Mouse (Mus musculus): ENCODE results near the gene Tlr13. TPM values are rescaled to one million over a fixed set of nuclear protein-coding genes. Genes with fewer than 3 reads are reported as not detected.

The Tlr13 gene
- polyA plus RNA-seq (2012; fragmentation: generic; extraction: Trizol), result under 1 TPM in 1 of 2 experiments, not detected in 1; 0.02 TPM

DNA sequence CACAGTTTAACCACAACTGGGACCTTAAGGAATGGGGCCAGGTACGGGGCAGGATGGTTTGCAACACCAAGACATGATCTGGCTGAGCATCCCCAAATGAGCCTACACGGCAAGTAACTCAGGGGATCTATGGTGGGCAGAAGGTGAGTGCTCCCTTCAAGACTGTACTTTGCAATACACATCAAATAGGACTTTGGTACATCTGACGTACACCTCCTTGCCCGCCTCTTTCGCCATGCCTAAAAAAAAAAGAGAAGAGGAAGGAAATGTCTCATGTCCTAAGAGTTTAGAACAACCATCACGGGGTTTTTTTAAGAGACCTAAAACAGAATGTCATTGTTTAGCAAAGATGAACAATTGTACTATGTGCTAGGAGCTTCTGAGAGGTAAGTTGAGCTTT, at the start of gene Tlr13:
TSS of gene Tlr13 (plus strand) at position 269 of the 400 bp plus-strand sequence.

DNA sequence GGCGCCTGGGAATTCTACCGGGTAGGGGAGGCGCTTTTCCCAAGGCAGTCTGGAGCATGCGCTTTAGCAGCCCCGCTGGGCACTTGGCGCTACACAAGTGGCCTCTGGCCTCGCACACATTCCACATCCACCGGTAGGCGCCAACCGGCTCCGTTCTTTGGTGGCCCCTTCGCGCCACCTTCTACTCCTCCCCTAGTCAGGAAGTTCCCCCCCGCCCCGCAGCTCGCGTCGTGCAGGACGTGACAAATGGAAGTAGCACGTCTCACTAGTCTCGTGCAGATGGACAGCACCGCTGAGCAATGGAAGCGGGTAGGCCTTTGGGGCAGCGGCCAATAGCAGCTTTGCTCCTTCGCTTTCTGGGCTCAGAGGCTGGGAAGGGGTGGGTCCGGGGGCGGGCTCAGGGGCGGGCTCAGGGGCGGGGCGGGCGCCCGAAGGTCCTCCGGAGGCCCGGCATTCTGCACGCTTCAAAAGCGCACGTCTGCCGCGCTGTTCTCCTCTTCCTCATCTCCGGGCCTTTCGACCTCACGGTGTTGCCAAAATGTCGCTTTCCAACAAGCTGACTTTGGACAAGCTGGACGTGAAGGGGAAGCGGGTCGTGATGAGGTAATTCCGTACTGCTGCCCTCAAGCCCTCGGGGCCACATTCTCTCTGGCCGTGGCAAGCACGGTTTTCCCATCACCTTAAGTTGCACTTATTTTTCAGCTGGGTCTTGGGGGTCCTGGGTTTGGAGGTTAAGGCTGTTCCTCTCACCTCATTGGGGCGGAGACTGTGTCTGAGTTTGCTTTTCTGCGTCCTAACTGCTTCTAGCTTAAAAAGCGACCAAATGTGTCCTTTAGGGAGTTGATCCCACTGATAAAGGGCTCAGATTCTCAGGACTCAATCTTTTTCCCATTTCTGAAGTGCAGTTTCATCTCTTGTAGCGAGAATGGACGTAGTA, 44.0 kb downstream of the Tlr13 start, which contains the start of gene Pgk1:
TSS of gene Pgk1 (plus strand) at position 388 of the 937 bp plus-strand sequence.

Other genes with a start within 250 kb of the Tlr13 start
- 1 to 10 TPM in 1 of 2 experiments, under 1 TPM in 1; 0.92 to 6.4 TPM for gene Atrx, start 213.8 kb upstream of the Tlr13 start, polyA plus RNA-seq (2012; fragmentation: generic; extraction: Trizol)
- 1 to 10 TPM; 1.7 to 8.5 TPM for gene Magt1, start 131.3 kb upstream of the Tlr13 start, polyA plus RNA-seq (2012; fragmentation: generic; extraction: Trizol)
- 100 to 1,000 TPM in 1 of 2 experiments, 10 to 100 TPM in 1; 22.2 to 227 TPM for gene Cox7b, start 127.5 kb upstream of the Tlr13 start, polyA plus RNA-seq (2012; fragmentation: generic; extraction: Trizol)
- gene Atp7a, start 115.9 kb upstream of the Tlr13 start, polyA plus RNA-seq (2012; fragmentation: generic; extraction: Trizol), result 1 to 10 TPM in 1 of 2 experiments, under 1 TPM in 1; 0.08 to 1.4 TPM
- 100 to 1,000 TPM; 363 to 642 TPM for gene Pgk1, start 43.9 kb downstream of the Tlr13 start, polyA plus RNA-seq (2012; fragmentation: generic; extraction: Trizol)
- 1 to 10 TPM in 1 of 2 experiments, under 1 TPM in 1; 0.29 to 1.2 TPM for gene Taf9b, start 78.0 kb downstream of the Tlr13 start, polyA plus RNA-seq (2012; fragmentation: generic; extraction: Trizol)
- not detected for gene Fnd3c2, start 112.2 kb downstream of the Tlr13 start, polyA plus RNA-seq (2012; fragmentation: generic; extraction: Trizol)